Mouse (Mus musculus): ENCODE measurements around the gene Ptpn11.

Ptpn11 gene

GRCm38 (mm10) chr5:121184945-121185551, 6.1 kb downstream of the Ptpn11 start:
- Histone ChIP-seq H3K36me3 (ENCODE audit: insufficient read depth, low read length) (no peaks in the 10 kb centered on the region; the same call in 1 of the 2 replicates), H3K4me1 (replicated peaks; ENCODE audit: low read depth, low read length) (peaks cover 90% of the 10 kb centered on the region), H3K27me3 (ENCODE audit: insufficient read depth, low read length) (no peaks in the 10 kb centered on the region), H3K9me3 (ENCODE audit: low read length) (no peaks in the 10 kb centered on the region), H3K4me3 (replicated peaks; ENCODE audit: low read length) (no peak overlapping the region)
- no peak for TF ChIP-seq NANOG (IDR thresholded peaks at IDR 0.05; ENCODE audit: borderline replicate concordance, low read length)
- TF ChIP-seq POU5F1 (IDR thresholded peaks at IDR 0.05; ENCODE audit: borderline replicate concordance, low read length): no peak
- TF ChIP-seq CTCF (conservative IDR thresholded peaks at IDR 0.05; ENCODE audit: low read length): no peak

DNA sequence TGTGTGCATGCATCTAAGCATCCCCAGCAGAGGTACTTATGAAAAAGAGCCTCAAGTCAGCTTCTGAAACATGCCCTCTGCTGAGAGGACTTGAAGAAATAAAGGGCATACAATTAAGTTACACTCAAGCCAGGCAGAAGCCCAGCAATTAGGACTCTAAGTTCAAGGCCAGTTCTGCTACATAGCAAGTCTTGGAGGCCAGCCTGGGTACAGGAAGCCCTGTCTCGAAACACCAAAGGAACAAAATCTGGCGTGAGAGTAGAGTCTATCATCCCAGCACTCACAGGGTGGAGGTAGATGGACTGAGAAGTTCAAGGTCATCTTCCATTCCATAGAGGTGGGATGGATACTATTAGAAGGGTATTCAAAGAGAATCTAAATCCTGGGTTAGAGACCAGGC, 6.8 kb downstream of the Ptpn11 start:
- Histone ChIP-seq H3K27me3 (ENCODE audit: insufficient read depth, low read length) (no peaks in the 10 kb centered on the region), H3K4me3 (replicated peaks; ENCODE audit: low read length) (no peak overlapping the region), H3K36me3 (ENCODE audit: insufficient read depth, low read length) (peaks cover 4% of the 10 kb centered on the region; the same call in 1 of the 2 replicates), H3K9me3 (ENCODE audit: low read length) (no peaks in the 10 kb centered on the region), H3K4me1 (replicated peaks; ENCODE audit: low read depth, low read length) (peaks cover 93% of the 10 kb centered on the region)
- TF ChIP-seq NANOG (IDR thresholded peaks at IDR 0.05; ENCODE audit: borderline replicate concordance, low read length) (no peak), POU5F1 (IDR thresholded peaks at IDR 0.05; ENCODE audit: borderline replicate concordance, low read length) (no peak)

DNA sequence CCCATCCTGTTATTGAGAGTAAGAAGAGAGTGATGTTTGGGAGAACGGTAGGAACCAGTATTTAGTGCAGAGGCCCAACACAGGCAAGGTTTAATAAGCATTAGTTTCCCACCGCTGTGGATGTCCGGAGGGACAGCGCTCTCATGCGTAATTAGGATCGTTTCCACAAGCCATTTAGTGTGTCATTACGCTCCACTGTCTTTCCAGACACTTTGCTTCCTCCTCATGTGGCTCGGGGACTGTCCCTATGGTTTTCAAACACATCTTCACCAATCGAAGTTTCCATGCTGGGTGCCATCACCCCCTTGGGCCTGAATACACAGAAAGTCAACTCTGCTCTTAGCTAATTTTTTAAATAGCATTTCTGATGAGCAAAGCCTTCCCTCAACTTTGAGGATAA, 7.9 kb downstream of the Ptpn11 start:
- no peak overlapping the region for H3K4me3 ChIP-seq (replicated peaks; ENCODE audit: low read length)
- no peak for TF ChIP-seq NANOG (IDR thresholded peaks at IDR 0.05; ENCODE audit: borderline replicate concordance, low read length)
- no peak for TF ChIP-seq CTCF (conservative IDR thresholded peaks at IDR 0.05; ENCODE audit: low read length)
- no peak for TF ChIP-seq POU5F1 (IDR thresholded peaks at IDR 0.05; ENCODE audit: borderline replicate concordance, low read length)
- peaks cover 90% of the 10 kb centered on the region for H3K4me1 ChIP-seq (replicated peaks; ENCODE audit: low read depth, low read length)

GRCm38 (mm10) chr5:121179077-121179857, 11.9 kb downstream of the Ptpn11 start:
- H3K27me3 ChIP-seq (ENCODE audit: insufficient read depth, low read length): no peaks in the 10 kb centered on the region
- peaks cover 16% of the 10 kb centered on the region for H3K36me3 ChIP-seq (ENCODE audit: insufficient read depth, low read length)
- no peaks in the 10 kb centered on the region for H3K9me3 ChIP-seq (ENCODE audit: low read length)
- H3K4me3 ChIP-seq (replicated peaks; ENCODE audit: low read length): no peak overlapping the region
- peaks cover 50% of the 10 kb centered on the region for H3K4me1 ChIP-seq (replicated peaks; ENCODE audit: low read depth, low read length)
- TF ChIP-seq NANOG (IDR thresholded peaks at IDR 0.05; ENCODE audit: borderline replicate concordance, low read length) (no peak), POU5F1 (IDR thresholded peaks at IDR 0.05; ENCODE audit: borderline replicate concordance, low read length) (no peak), CTCF (conservative IDR thresholded peaks at IDR 0.05; ENCODE audit: low read length) (no peak)

More for the DNA sequence above, 7.9 kb downstream of the Ptpn11 start:
- H3K36me3 ChIP-seq (ENCODE audit: insufficient read depth, low read length): peaks cover 5% of the 10 kb centered on the region; the same call in 1 of the 2 replicates
- H3K27me3 ChIP-seq (ENCODE audit: insufficient read depth, low read length): no peaks in the 10 kb centered on the region
- no peaks in the 10 kb centered on the region for H3K9me3 ChIP-seq (ENCODE audit: low read length)

DNA sequence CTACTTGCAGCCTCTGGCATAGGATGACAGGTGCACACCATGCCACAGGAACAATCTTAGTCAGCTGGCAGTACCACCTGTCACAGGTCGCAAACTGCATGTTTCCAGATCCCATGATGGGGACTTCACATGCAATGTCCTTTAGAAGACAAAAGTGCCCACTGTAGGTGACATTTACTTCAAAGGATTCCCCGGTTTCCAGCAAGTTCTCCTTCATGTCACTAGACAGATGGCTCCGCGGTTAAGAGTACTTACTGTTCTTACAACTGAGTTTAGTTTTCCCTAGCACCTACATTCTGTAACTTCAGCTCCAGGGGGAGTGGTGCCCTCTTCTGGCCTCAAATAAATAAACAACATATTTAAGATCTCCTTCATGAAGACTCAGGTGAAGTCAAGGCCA, 18.4 kb downstream of the Ptpn11 start:
- no peak for TF ChIP-seq CTCF (conservative IDR thresholded peaks at IDR 0.05; ENCODE audit: low read length)
- no peak for TF ChIP-seq POU5F1 (IDR thresholded peaks at IDR 0.05; ENCODE audit: borderline replicate concordance, low read length)
- no peak for TF ChIP-seq NANOG (IDR thresholded peaks at IDR 0.05; ENCODE audit: borderline replicate concordance, low read length)
- no peaks in the 10 kb centered on the region for H3K4me1 ChIP-seq (replicated peaks; ENCODE audit: low read depth, low read length)
- H3K4me3 ChIP-seq (replicated peaks; ENCODE audit: low read length): no peak overlapping the region
- H3K27me3 ChIP-seq (ENCODE audit: insufficient read depth, low read length): no peaks in the 10 kb centered on the region
- H3K36me3 ChIP-seq (ENCODE audit: insufficient read depth, low read length): peaks cover 51% of the 10 kb centered on the region
- H3K9me3 ChIP-seq (ENCODE audit: low read length): no peaks in the 10 kb centered on the region

- no peaks in the 10 kb centered on the region for H3K27me3 ChIP-seq (ENCODE audit: insufficient read depth, low read length)
- 0 out of 2 replicates have a peak, but pooled peaks cover 3% of the 10 kb centered on the region for H3K4me1 ChIP-seq (replicated peaks; ENCODE audit: low read depth, low read length)
- H3K4me3 ChIP-seq (replicated peaks; ENCODE audit: low read length): no peak overlapping the region
- no peaks in the 10 kb centered on the region for H3K9me3 ChIP-seq (ENCODE audit: low read length)
- TF ChIP-seq NANOG (IDR thresholded peaks at IDR 0.05; ENCODE audit: borderline replicate concordance, low read length) (no peak), POU5F1 (IDR thresholded peaks at IDR 0.05; ENCODE audit: borderline replicate concordance, low read length) (no peak), CTCF (conservative IDR thresholded peaks at IDR 0.05; ENCODE audit: low read length) (no peak)
- peaks cover 68% of the 10 kb centered on the region for H3K36me3 ChIP-seq (ENCODE audit: insufficient read depth, low read length)
These were observed 21.6 kb downstream of the Ptpn11 start for GRCm38 (mm10) chr5:121169588-121169987.

- H3K27me3 ChIP-seq (ENCODE audit: insufficient read depth, low read length): no peaks in the 10 kb centered on the region
- 0 out of 2 replicates have a peak, but pooled peaks cover 7% of the 10 kb centered on the region for H3K4me1 ChIP-seq (replicated peaks; ENCODE audit: low read depth, low read length)
- H3K9me3 ChIP-seq (ENCODE audit: low read length): no peaks in the 10 kb centered on the region
- H3K4me3 ChIP-seq (replicated peaks; ENCODE audit: low read length): no peak overlapping the region
- TF ChIP-seq POU5F1 (IDR thresholded peaks at IDR 0.05; ENCODE audit: borderline replicate concordance, low read length) (no peak), CTCF (conservative IDR thresholded peaks at IDR 0.05; ENCODE audit: low read length) (no peak), NANOG (IDR thresholded peaks at IDR 0.05; ENCODE audit: borderline replicate concordance, low read length) (no peak)
- peaks cover 83% of the 10 kb centered on the region for H3K36me3 ChIP-seq (ENCODE audit: insufficient read depth, low read length)
These were observed 24.3 kb downstream of the Ptpn11 start for GRCm38 (mm10) chr5:121166884-121167283.

- Histone ChIP-seq H3K4me3 (replicated peaks; ENCODE audit: low read length) (no peak overlapping the region), H3K9me3 (ENCODE audit: low read length) (no peaks in the 10 kb centered on the region), H3K36me3 (ENCODE audit: insufficient read depth, low read length) (peaks cover 94% of the 10 kb centered on the region), H3K27me3 (ENCODE audit: insufficient read depth, low read length) (no peaks in the 10 kb centered on the region), H3K4me1 (replicated peaks; ENCODE audit: low read depth, low read length) (0 out of 2 replicates have a peak, but pooled peaks cover 7% of the 10 kb centered on the region)
- TF ChIP-seq CTCF (conservative IDR thresholded peaks at IDR 0.05; ENCODE audit: low read length): no peak
- TF ChIP-seq NANOG (IDR thresholded peaks at IDR 0.05; ENCODE audit: borderline replicate concordance, low read length): no peak
- TF ChIP-seq POU5F1 (IDR thresholded peaks at IDR 0.05; ENCODE audit: borderline replicate concordance, low read length): no peak
These were observed 28.3 kb downstream of the Ptpn11 start for GRCm38 (mm10) chr5:121162923-121163322.

Measured in E14TG2a.4 (cell line).